Mouse (Mus musculus) liver, embryonic 14.5 days (tissue): Measurements from ENCODE around the gene Cuedc1. TPM values are rescaled to one million over a fixed set of nuclear protein-coding genes. Genes with fewer than 3 reads are reported as not detected.
"Not testable (repeated sequence)": the region's sequence is repeated elsewhere in the genome, so short reads cannot be mapped to it uniquely, and the experiment has no call there.

Experiments used
- ATAC-seq: fragments of 200-750 bp; cut with Nextera tagmentation; 2 replicates; pipeline ENCODE4 v1.8.0; 2017; ENCODE audit warnings: moderate number of reproducible peaks, mild to moderate bottlenecking, moderate library complexity; ENCODE audit not compliant: insufficient read depth
- DNase-seq, 3 experiments: peaks; one replicate each; pipeline ENCODE4 v3.0.0-alpha.2; 2012 to 2013; ENCODE audit warnings: low read depth in 3 of 3, low spot score in 3 of 3
- H3K27ac ChIP-seq: fragments of 300-500 bp; sonication (generic); 2 replicates; pipeline ENCODE4 v1.5.1; 2014; ENCODE audit warnings: moderate library complexity, mild to moderate bottlenecking, control low read depth, inconsistent platforms
- H3K27me3 ChIP-seq: fragments of 300-500 bp; sonication (generic); 2 replicates; pipeline ENCODE4 v1.6.1; 2014; ENCODE audit warnings: mild to moderate bottlenecking, low read length, moderate library complexity; ENCODE audit not compliant: control insufficient read depth, insufficient read depth
- H3K36me3 ChIP-seq: fragments of 300-500 bp; sonication (generic); replicated peaks from 2 replicates; pipeline ENCODE4 v1.6.1; 2014; ENCODE audit warnings: low read depth; ENCODE audit not compliant: control insufficient read depth, insufficient read depth
- H3K4me1 ChIP-seq, 2 experiments: fragments of 200-500 bp in 1 of 2; fragments of 300-500 bp in 1 of 2; sonication (generic) in 1 of 2; replicated peaks; 2 replicates each; pipeline ENCODE4 v1.6.1; 2012 to 2014; ENCODE audit warnings: antibody characterized with exemption in 1 of 2, inconsistent platforms in 1 of 2, low read length in 1 of 2; ENCODE audit not compliant: control insufficient read depth in 2 of 2, insufficient read depth in 2 of 2
- H3K4me2 ChIP-seq: fragments of 300-500 bp; sonication (generic); 2 replicates; pipeline ENCODE4 v1.6.1; 2014; ENCODE audit warnings: low read depth, mild to moderate bottlenecking, control low read depth, moderate library complexity
- H3K4me3 ChIP-seq, 2 experiments: fragments of 200-500 bp in 1 of 2; fragments of 300-500 bp in 1 of 2; sonication (generic) in 1 of 2; 2 replicates each; pipeline ENCODE4 v1.5.1; 2012 to 2014; ENCODE audit warnings: low read depth in 2 of 2, low read length in 2 of 2, mild to moderate bottlenecking in 2 of 2, control low read depth in 1 of 2, inconsistent platforms in 1 of 2, moderate library complexity in 1 of 2; ENCODE audit not compliant: insufficient read depth in 1 of 2
- H3K9ac ChIP-seq: fragments of 300-500 bp; sonication (generic); replicated peaks from 2 replicates; pipeline ENCODE4 v1.6.1; 2014; ENCODE audit warnings: mild to moderate bottlenecking, control low read depth, moderate library complexity
- H3K9me3 ChIP-seq: fragments of 300-500 bp; sonication (generic); 2 replicates; pipeline ENCODE4 v1.6.1; 2016; ENCODE audit warnings: low read length, mixed read lengths; ENCODE audit not compliant: control insufficient read depth
- CTCF ChIP-seq: IDR thresholded peaks from 2 replicates; pipeline ENCODE4 v1.5.1; 2016; ENCODE audit warnings: antibody characterized with exemption, low read depth, control low read depth
- EP300 ChIP-seq: IDR thresholded peaks from 2 replicates; pipeline ENCODE4 v1.6.1; 2016; ENCODE audit warnings: antibody characterized with exemption, low read depth
- WGBS: fragments of 180-500 bp; shearing (Covaris S2); extraction: QIAGEN DNeasy Blood & Tissue Kit; methylation state at CpG from one replicate; pipeline ENCODE4 v1.1.7; 2014; ENCODE audit not compliant: insufficient replicate concordance; 5-methylcytosine and 5-hydroxymethylcytosine counted together
- polyA plus RNA-seq, 2 experiments: library from polyadenylated mRNA; depleted of rRNA in 1 of 2; stranded (reverse) in 1 of 2; unstranded in 1 of 2; fragments of >200 nt; fragmentation: Nextera tagmentation in 1 of 2; extraction: Ambion mirVana in 1 of 2; gene quantifications; 2 replicates each; pipeline versions ENCODE4 v1.2.1 to v1.2.3; 2012 to 2014

Gene Cuedc1
- polyA plus RNA-seq, 2 experiments, result 0.36 to 0.96 TPM

GRCm38 (mm10) chr11:88204593-88205368 is 106.9 kb downstream of the Cuedc1 start:
- H3K4me2 ChIP-seq, result peak overlapping the region; percentile 86
- peak overlapping the region; percentile 88 to 94 for H3K4me3 ChIP-seq
- no peaks in the 10 kb centered on the region for H3K9me3 ChIP-seq
- no peaks in the 10 kb centered on the region for H3K27me3 ChIP-seq
- H3K9ac ChIP-seq, result peak overlapping the region; percentile 88
- TF ChIP-seq EP300 (no peak), CTCF (no peak; the same call in 1 of the 2 replicates)
- no peak overlapping the region for H3K27ac ChIP-seq
- WGBS, result 25% methylated on average over 30 of the region's 30 CpGs
- no peak for DNase-seq
- ATAC-seq, result peak; percentile 40
- peaks cover 15 to 22% of the 10 kb centered on the region in 2 experiments for H3K4me1 ChIP-seq
- H3K36me3 ChIP-seq, result peaks cover 6% of the 10 kb centered on the region

- peak; percentile 34; the same call in 1 of the 2 replicates for TF ChIP-seq CTCF
These were observed 108.7 kb downstream of the Cuedc1 start for GRCm38 (mm10) chr11:88206576-88206975.

GRCm38 (mm10) chr11:88207697-88208096 is 109.8 kb downstream of the Cuedc1 start:
- 85% methylated on average over 2 of the region's 2 CpGs for WGBS
- H3K27me3 ChIP-seq, result no peaks in the 10 kb centered on the region
- DNase-seq (no peak), ATAC-seq (no peak)
- no peak overlapping the region for H3K4me2 ChIP-seq
- no peak overlapping the region for H3K4me3 ChIP-seq
- peaks cover 16% of the 10 kb centered on the region for H3K36me3 ChIP-seq
- H3K4me1 ChIP-seq, result peaks cover 9 to 13% of the 10 kb centered on the region in 2 experiments
- H3K9me3 ChIP-seq, result no peaks in the 10 kb centered on the region
- H3K27ac ChIP-seq, result no peak overlapping the region
- H3K9ac ChIP-seq, result no peak overlapping the region
- no peak for TF ChIP-seq CTCF
- no peak for TF ChIP-seq EP300

More at GRCm38 (mm10) chr11:88206576-88206975, 108.7 kb downstream of the Cuedc1 start:
- Histone ChIP-seq H3K4me1 (peaks cover 15 to 20% of the 10 kb centered on the region in 2 experiments), H3K36me3 (peaks cover 16% of the 10 kb centered on the region)
- DNase-seq, H3K27me3 ChIP-seq, H3K9ac ChIP-seq, H3K9me3 ChIP-seq, H3K4me2 ChIP-seq, ATAC-seq, H3K27ac ChIP-seq, H3K4me3 ChIP-seq: not testable (repeated sequence)
- WGBS, result 67% methylated on average over 8 of the region's 8 CpGs

- ATAC-seq, result no peak
- H3K36me3 ChIP-seq, result peaks cover 14% of the 10 kb centered on the region
These were observed 114.1 kb downstream of the Cuedc1 start for GRCm38 (mm10) chr11:88211824-88212582.

GRCm38 (mm10) chr11:88213757-88214156 is 115.9 kb downstream of the Cuedc1 start:
- no peak overlapping the region for H3K9ac ChIP-seq
- peaks cover 12% of the 10 kb centered on the region for H3K36me3 ChIP-seq
- WGBS, result 39% methylated on average over 6 of the region's 6 CpGs
- no peaks in the 10 kb centered on the region for H3K9me3 ChIP-seq
- H3K4me1 ChIP-seq, result no peaks in the 10 kb centered on the region
- no peak for DNase-seq
- TF ChIP-seq EP300, result no peak
- TF ChIP-seq CTCF, result no peak
- no peak overlapping the region for H3K4me3 ChIP-seq
- ATAC-seq, result no peak
- no peak overlapping the region for H3K27ac ChIP-seq
- H3K4me2 ChIP-seq, result no peak overlapping the region
- H3K27me3 ChIP-seq, result no peaks in the 10 kb centered on the region

More at GRCm38 (mm10) chr11:88211824-88212582, 114.1 kb downstream of the Cuedc1 start:
- Histone ChIP-seq H3K9me3 (no peaks in the 10 kb centered on the region), H3K27ac (no peak overlapping the region), H3K4me3 (no peak overlapping the region), H3K27me3 (no peaks in the 10 kb centered on the region), H3K9ac (no peak overlapping the region), H3K4me2 (no peak overlapping the region), H3K4me1 (no peaks in the 10 kb centered on the region)
- TF ChIP-seq CTCF (peak; percentile 11; the same call in 1 of the 2 replicates), EP300 (no peak)
- WGBS, result 73% methylated on average over 5 of the region's 5 CpGs
- DNase-seq, result no peak
